Mouse (Mus musculus): Measurements from ENCODE around the gene Psmd3. TPM values are rescaled to one million over a fixed set of nuclear protein-coding genes. Genes with fewer than 3 reads are reported as not detected.
"Not testable (repeated sequence)": the region's sequence is repeated elsewhere in the genome, so short reads cannot be mapped to it uniquely, and the experiment has no call there.

Gene Psmd3
- polyA plus RNA-seq, 1 experiment from 2014 or later: 169 TPM

GRCm38 (mm10) chr11:98708282-98708956 lies 26.1 kb downstream of the Psmd3 start:
- H3K27ac ChIP-seq (ENCODE audit: low read depth): peak overlapping the region; percentile 86
- WGBS: 59% methylated on average over 19 of the region's 19 CpGs
- H3K4me3 ChIP-seq (ENCODE audit: low read depth, low read length): no peak overlapping the region
- no peaks in the 10 kb centered on the region for H3K9me3 ChIP-seq (ENCODE audit: low read depth, low read length)
- peaks cover 24% of the 10 kb centered on the region for H3K4me1 ChIP-seq (ENCODE audit: insufficient read depth)
- no peak overlapping the region for H3K9ac ChIP-seq
- H3K4me2 ChIP-seq: peak overlapping the region; percentile 23; the same call in 1 of the 2 replicates
- H3K27me3 ChIP-seq (ENCODE audit: insufficient read depth, low read length): no peaks in the 10 kb centered on the region
- TF ChIP-seq CTCF (IDR thresholded peaks at IDR 0.05; ENCODE audit: low read depth): no peak
- peak; percentile 81 for DNase-seq
- ATAC-seq (ENCODE audit: insufficient read depth): peak; percentile 45
- H3K36me3 ChIP-seq (ENCODE audit: insufficient read depth): peaks cover 68% of the 10 kb centered on the region

- Histone ChIP-seq H3K27me3 (ENCODE audit: insufficient read depth, low read length) (no peaks in the 10 kb centered on the region), H3K9me3 (ENCODE audit: low read depth, low read length) (no peaks in the 10 kb centered on the region), H3K4me2 (peak overlapping the region; percentile 15; the same call in 1 of the 2 replicates), H3K36me3 (ENCODE audit: insufficient read depth) (peaks cover 75% of the 10 kb centered on the region), H3K9ac (no peak overlapping the region), H3K4me1 (ENCODE audit: insufficient read depth) (peaks cover 24% of the 10 kb centered on the region), H3K4me3 (ENCODE audit: low read depth, low read length) (no peak overlapping the region), H3K27ac (ENCODE audit: low read depth) (peak overlapping the region; percentile 86)
- no peak for TF ChIP-seq CTCF (IDR thresholded peaks at IDR 0.05; ENCODE audit: low read depth)
- DNase-seq: peak; percentile 50
- WGBS: 57% methylated on average over 26 of the region's 26 CpGs
- ATAC-seq (ENCODE audit: insufficient read depth): no peak
Observed at GRCm38 (mm10) chr11:98709001-98709741, 26.8 kb downstream of the Psmd3 start.

- H3K4me1 ChIP-seq (ENCODE audit: insufficient read depth): peaks cover 24% of the 10 kb centered on the region
- H3K9ac ChIP-seq: no peak overlapping the region
- whole genome bisulfite sequencing: 46% methylated on average over 12 of the region's 12 CpGs
- H3K36me3 ChIP-seq (ENCODE audit: insufficient read depth): peaks cover 75% of the 10 kb centered on the region
- no peak overlapping the region for H3K4me2 ChIP-seq
- peak; percentile 95 for DNase-seq
- peak; percentile 52 for ATAC-seq (ENCODE audit: insufficient read depth)
- peak; percentile 98 for TF ChIP-seq CTCF (IDR thresholded peaks at IDR 0.05; ENCODE audit: low read depth)
- H3K4me3 ChIP-seq (ENCODE audit: low read depth, low read length): no peak overlapping the region
- H3K27ac ChIP-seq (ENCODE audit: low read depth): peak overlapping the region; percentile 56; the same call in 1 of the 2 replicates
- H3K9me3 ChIP-seq (ENCODE audit: low read depth, low read length): no peaks in the 10 kb centered on the region
- H3K27me3 ChIP-seq (ENCODE audit: insufficient read depth, low read length): no peaks in the 10 kb centered on the region
Observed at GRCm38 (mm10) chr11:98710416-98711045, 28.2 kb downstream of the Psmd3 start.

GRCm38 (mm10) chr11:98711046-98711434 lies 28.7 kb downstream of the Psmd3 start:
- Histone ChIP-seq H3K36me3 (ENCODE audit: insufficient read depth) (peaks cover 74% of the 10 kb centered on the region), H3K4me3 (ENCODE audit: low read depth, low read length) (no peak overlapping the region), H3K27me3 (ENCODE audit: insufficient read depth, low read length) (no peaks in the 10 kb centered on the region), H3K9me3 (ENCODE audit: low read depth, low read length) (no peaks in the 10 kb centered on the region), H3K27ac (ENCODE audit: low read depth) (peak overlapping the region; percentile 56; the same call in 1 of the 2 replicates), H3K9ac (no peak overlapping the region), H3K4me1 (ENCODE audit: insufficient read depth) (peaks cover 24% of the 10 kb centered on the region), H3K4me2 (no peak overlapping the region)
- no peak for DNase-seq
- no peak for ATAC-seq (ENCODE audit: insufficient read depth)
- no peak for TF ChIP-seq CTCF (IDR thresholded peaks at IDR 0.05; ENCODE audit: low read depth)
- WGBS: 82% methylated on average over 4 of the region's 4 CpGs

- ATAC-seq (ENCODE audit: insufficient read depth); H3K27ac ChIP-seq (ENCODE audit: low read depth); H3K27me3 ChIP-seq (ENCODE audit: insufficient read depth, low read length); H3K9ac ChIP-seq; H3K4me3 ChIP-seq (ENCODE audit: low read depth, low read length); H3K4me2 ChIP-seq; H3K9me3 ChIP-seq (ENCODE audit: low read depth, low read length): not testable (repeated sequence)
- peak; percentile 63 for DNase-seq
- peaks cover 24% of the 10 kb centered on the region for H3K4me1 ChIP-seq (ENCODE audit: insufficient read depth)
- H3K36me3 ChIP-seq (ENCODE audit: insufficient read depth): peaks cover 74% of the 10 kb centered on the region
- 84% methylated on average over 6 of the region's 6 CpGs for WGBS
- peak; percentile 63 for TF ChIP-seq CTCF (IDR thresholded peaks at IDR 0.05; ENCODE audit: low read depth)
Observed at GRCm38 (mm10) chr11:98712009-98712408, 29.7 kb downstream of the Psmd3 start.

- H3K36me3 ChIP-seq (ENCODE audit: insufficient read depth): peaks cover 76% of the 10 kb centered on the region
- ATAC-seq (ENCODE audit: insufficient read depth) (no peak), DNase-seq (no peak)
- no peak overlapping the region for H3K9ac ChIP-seq
- H3K27me3 ChIP-seq (ENCODE audit: insufficient read depth, low read length): no peaks in the 10 kb centered on the region
- TF ChIP-seq CTCF (IDR thresholded peaks at IDR 0.05; ENCODE audit: low read depth): no peak
- H3K4me3 ChIP-seq (ENCODE audit: low read depth, low read length): no peak overlapping the region
- H3K4me2 ChIP-seq: no peak overlapping the region
- 0 out of 2 replicates have a peak overlapping the region, but pooled peaks have one; percentile 24 for H3K27ac ChIP-seq (ENCODE audit: low read depth)
- 63% methylated on average over 12 of the region's 12 CpGs for WGBS
- no peaks in the 10 kb centered on the region for H3K9me3 ChIP-seq (ENCODE audit: low read depth, low read length)
- H3K4me1 ChIP-seq (ENCODE audit: insufficient read depth): peaks cover 20% of the 10 kb centered on the region; the same call in 1 of the 2 replicates
Observed at GRCm38 (mm10) chr11:98713703-98714102, 31.3 kb downstream of the Psmd3 start.

GRCm38 (mm10) chr11:98715946-98716345 lies 33.6 kb downstream of the Psmd3 start:
- H3K4me1 ChIP-seq (ENCODE audit: insufficient read depth): peaks cover 8% of the 10 kb centered on the region; the same call in 1 of the 2 replicates
- no peaks in the 10 kb centered on the region for H3K9me3 ChIP-seq (ENCODE audit: low read depth, low read length)
- no peak overlapping the region for H3K27ac ChIP-seq (ENCODE audit: low read depth)
- no peak overlapping the region for H3K9ac ChIP-seq
- DNase-seq (no peak), ATAC-seq (ENCODE audit: insufficient read depth) (no peak)
- WGBS: 92% methylated on average over 9 of the region's 9 CpGs
- H3K36me3 ChIP-seq (ENCODE audit: insufficient read depth): peaks cover 65% of the 10 kb centered on the region
- no peak for TF ChIP-seq CTCF (IDR thresholded peaks at IDR 0.05; ENCODE audit: low read depth)
- no peak overlapping the region for H3K4me3 ChIP-seq (ENCODE audit: low read depth, low read length)
- no peaks in the 10 kb centered on the region for H3K27me3 ChIP-seq (ENCODE audit: insufficient read depth, low read length)
- H3K4me2 ChIP-seq: no peak overlapping the region
